Mouse (Mus musculus): ENCODE results near the gene Tnip1.

- TF ChIP-seq CTCF (IDR thresholded peaks at IDR 0.05; ENCODE audit: borderline replicate concordance, control insufficient read depth, extremely low read depth, insufficient read depth, low read length, poor library complexity): no peak
- no peak for TF ChIP-seq POLR2A (IDR thresholded peaks at IDR 0.05; ENCODE audit: control insufficient read depth, extremely low read depth, insufficient read depth, low read length, poor library complexity)
Observed at GRCm38 (mm10) chr11:54928219-54928618, 34.5 kb downstream of the Tnip1 start.
